8 mouse cellular contexts compared by ENCODE assay signal in the genomic region with DNA sequence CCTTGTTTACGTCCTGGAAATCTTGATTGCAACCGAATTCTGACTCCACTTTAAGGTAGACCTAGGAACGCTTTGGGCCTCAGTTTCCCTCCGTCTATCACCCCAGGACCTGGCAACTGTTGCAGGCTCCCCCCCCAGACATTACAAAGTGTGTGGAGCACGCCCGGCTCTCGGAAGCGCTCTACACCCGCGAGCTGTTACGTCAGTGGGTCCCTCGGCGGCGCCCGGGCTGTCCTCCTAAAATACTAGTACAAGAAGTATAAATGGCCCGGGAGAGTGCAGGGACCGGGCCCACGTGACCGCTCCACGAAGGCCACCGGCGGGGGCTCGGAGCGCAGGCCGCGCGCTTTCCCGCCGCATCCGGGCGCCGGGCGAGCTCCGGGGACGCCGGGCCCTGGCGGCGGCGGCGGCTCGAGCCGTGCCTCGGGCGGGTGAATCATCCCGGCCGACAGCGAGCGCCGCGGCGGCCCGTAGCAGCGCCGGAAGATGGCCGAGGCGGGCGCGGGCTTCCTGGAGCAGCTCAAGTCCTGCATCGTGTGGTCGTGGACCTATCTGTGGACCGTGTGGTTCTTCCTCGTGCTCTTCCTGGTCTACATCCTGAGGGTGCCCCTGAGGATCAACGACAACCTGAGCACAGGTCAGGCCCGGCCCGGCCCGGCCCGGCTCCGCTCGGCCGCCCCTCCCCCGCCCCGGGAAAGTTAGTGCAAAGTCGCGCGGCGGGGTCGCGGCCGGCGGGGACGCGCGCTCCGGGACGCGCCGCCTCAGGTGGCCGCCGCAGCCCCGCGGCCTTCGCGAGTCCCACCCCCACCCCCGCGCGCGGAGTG. TPM values are rescaled to one million over a fixed set of nuclear protein-coding genes. Genes with fewer than 3 reads are reported as not detected.
DNase-seq lines count a peak whose midpoint lies in the region; ATAC-seq lines count a peak whose summit lies in the region.

No protein-coding gene starts in this region.

- peaks cover 2% of the 10 kb centered on the region; the same call in 1 of the 2 replicates for H3K4me1 ChIP-seq in hindbrain, embryonic 12.5 days

- peak overlapping the region; percentile 90 for H3K4me2 ChIP-seq in hindbrain, embryonic 12.5 days (replicated peaks)

- H3K27me3 ChIP-seq in hindbrain, embryonic 12.5 days = 0 out of 2 replicates have a peak, but pooled peaks cover 4% of the 10 kb centered on the region

- peak overlapping the region; percentile 78 for H3K9ac ChIP-seq in hindbrain, embryonic 12.5 days

- no peaks in the 10 kb centered on the region for H3K9me3 ChIP-seq in hindbrain, embryonic 12.5 days (replicated peaks)

- WGBS in hindbrain, embryonic 12.5 days = under 1% methylated on average over 60 of the region's 97 CpGs

- peak; percentile 88 for ATAC-seq in hindbrain, embryonic 12.5 days (ENCODE audit: low FRiP score)

- H3K27ac ChIP-seq in hindbrain, embryonic 12.5 days = peak overlapping the region; percentile 77

- peak; percentile 84 for DNase-seq in NIH3T3 (ENCODE audit: low read depth)
- peak; percentile 64 to 71 for DNase-seq in cerebellum, postnatal 10 days
- DNase-seq in frontal cortex, postnatal 14 days (ENCODE audit: low spot score in 2 of 2) = peak; percentile 27 to 41
- DNase-seq in layer of hippocampus, postnatal 25 days (ENCODE audit: extremely low spot score in 1 of 2, low spot score in 1 of 2) = peak; percentile 39 to 46
- peak; percentile 67 for DNase-seq in lung, postnatal 25 days (ENCODE audit: low spot score)
- DNase-seq in retina, embryonic 14.5 days (ENCODE audit: low spot score) = peak; percentile 69
- DNase-seq in thymus, postnatal 36 days = peak; percentile 59 to 68

- H3K4me3 ChIP-seq in hindbrain, embryonic 12.5 days = peak overlapping the region; percentile 79

- H3K36me3 ChIP-seq in hindbrain, embryonic 12.5 days = no peaks in the 10 kb centered on the region

RNA-seq across cellular contexts. Expression of gene St7, which starts 1.2 kb away (rescaled TPM):
- 47.2 and 49.1 TPM in 2 replicates for polyA plus RNA-seq in hindbrain, embryonic 12.5 days (2016; fragmentation: Nextera tagmentation; extraction: Ambion mirVana)
- total RNA-seq in layer of hippocampus, postnatal 25 days (2021) = 10 to 100 TPM; 38.9 to 50.3 TPM

RNA-seq across cellular contexts. Expression of gene Capza2, which starts 57.9 kb away (rescaled TPM):
- 224 and 257 TPM in 2 replicates for polyA plus RNA-seq in hindbrain, embryonic 12.5 days (2016; fragmentation: Nextera tagmentation; extraction: Ambion mirVana)
- total RNA-seq in layer of hippocampus, postnatal 25 days (2021) = 100 to 1,000 TPM; 314 to 316 TPM

Comparison
In these comparisons a context has a peak if more than half of its experiments do, and no peak if none do; other contexts are left out.
1. Peak in every context shown above with its lines: DNase-seq, ATAC-seq, H3K4me3 ChIP-seq and H3K27ac ChIP-seq.
2. DNase-seq: peak in every context shown above with its lines; median percentile 84 in NIH3T3; 69 in retina, embryonic 14.5 days; 68 in cerebellum, postnatal 10 days; 67 in lung, postnatal 25 days; 64 in thymus, postnatal 36 days; 42 in layer of hippocampus, postnatal 25 days; 34 in frontal cortex, postnatal 14 days.